Mouse (Mus musculus) forebrain, embryonic 10.5 days (tissue): ENCODE measurements around the gene Gjb4. TPM values are rescaled to one million over a fixed set of nuclear protein-coding genes. Genes with fewer than 3 reads are reported as not detected.

Experiments used
- DNase-seq: peaks from one replicate; pipeline ENCODE4 v3.0.0-alpha.2; 2017; ENCODE audit warnings: low spot score; ENCODE audit errors: extremely low spot score
- H3K27ac ChIP-seq: fragments of 300-500 bp; sonication (generic); 2 replicates; pipeline ENCODE4 v1.5.1; 2016; ENCODE audit warnings: mild to moderate bottlenecking
- H3K27me3 ChIP-seq: fragments of 300-500 bp; sonication (generic); 2 replicates; pipeline ENCODE4 v1.6.1; 2016; ENCODE audit warnings: mild to moderate bottlenecking; ENCODE audit not compliant: poor library complexity, severe bottlenecking
- H3K36me3 ChIP-seq: fragments of 300-500 bp; sonication (generic); replicated peaks from 2 replicates; pipeline ENCODE4 v1.6.1; 2016; ENCODE audit warnings: mild to moderate bottlenecking, moderate library complexity
- H3K4me1 ChIP-seq: fragments of 300-500 bp; sonication (generic); 2 replicates; pipeline ENCODE4 v1.6.1; 2016
- H3K4me3 ChIP-seq: fragments of 300-500 bp; sonication (generic); 2 replicates; pipeline ENCODE4 v1.5.1; 2016; ENCODE audit warnings: mild to moderate bottlenecking, moderate library complexity
- H3K9me3 ChIP-seq: fragments of 300-500 bp; sonication (generic); 2 replicates; pipeline ENCODE4 v1.6.1; 2016; ENCODE audit warnings: mild to moderate bottlenecking, moderate library complexity
- WGBS: fragments of 180-500 bp; shearing (Covaris S2); methylation state at CpG from one replicate; pipeline ENCODE4 v1.1.7; 2016; 5-methylcytosine and 5-hydroxymethylcytosine counted together
- polyA plus RNA-seq: library from polyadenylated mRNA; unstranded; fragments of >200 nt; fragmentation: Nextera tagmentation; extraction: Ambion mirVana; gene quantifications from 2 replicates; pipeline ENCODE4 v1.2.1, GENCODE M21; 2016

Gene Gjb4
- polyA plus RNA-seq, 1 experiment from 2014 or later = not detected

GRCm38 (mm10) chr4:127337668-127338067 lies 16.2 kb downstream of the Gjb4 start:
- Histone ChIP-seq H3K27me3 (peaks cover 12% of the 10 kb centered on the region), H3K27ac (no peak overlapping the region), H3K36me3 (no peaks in the 10 kb centered on the region), H3K9me3 (no peaks in the 10 kb centered on the region), H3K4me3 (no peak overlapping the region), H3K4me1 (peaks cover 8% of the 10 kb centered on the region)
- no peak for DNase-seq
- 87% methylated on average over 5 of the region's 5 CpGs for WGBS

GRCm38 (mm10) chr4:127334870-127335504 lies 18.9 kb downstream of the Gjb4 start:
- Histone ChIP-seq H3K4me3 (no peak overlapping the region), H3K27me3 (peaks cover 39% of the 10 kb centered on the region), H3K36me3 (no peaks in the 10 kb centered on the region), H3K9me3 (no peaks in the 10 kb centered on the region), H3K4me1 (peaks cover 27% of the 10 kb centered on the region), H3K27ac (no peak overlapping the region)
- 45% methylated on average over 5 of the region's 5 CpGs for WGBS
- DNase-seq = no peak

GRCm38 (mm10) chr4:127331171-127331570 lies 22.7 kb downstream of the Gjb4 start:
- Histone ChIP-seq H3K4me1 (peaks cover 39% of the 10 kb centered on the region), H3K27ac (no peak overlapping the region), H3K36me3 (no peaks in the 10 kb centered on the region), H3K4me3 (no peak overlapping the region; the same call in 1 of the 2 replicates), H3K9me3 (no peaks in the 10 kb centered on the region), H3K27me3 (peaks cover 74% of the 10 kb centered on the region)
- 19% methylated on average over 13 of the region's 13 CpGs for WGBS
- DNase-seq = no peak

GRCm38 (mm10) chr4:127330181-127331100 lies 23.4 kb downstream of the Gjb4 start, which contains the start of gene Gjb3:
Gene Gjb3 (minus strand): TSS chr4:127330844.
- H3K4me1 ChIP-seq = peaks cover 39% of the 10 kb centered on the region
- peaks cover 81% of the 10 kb centered on the region for H3K27me3 ChIP-seq
- H3K9me3 ChIP-seq = no peaks in the 10 kb centered on the region
- 2% methylated on average over 49 of the region's 49 CpGs for WGBS
- H3K27ac ChIP-seq = no peak within 1 kb of the TSS; the same call in 1 of the 2 replicates
- peak within 1 kb of the TSS; percentile 41 for H3K4me3 ChIP-seq
- no peaks in the 10 kb centered on the region for H3K36me3 ChIP-seq
- DNase-seq = no peak

GRCm38 (mm10) chr4:127329751-127330150 lies 24.1 kb downstream of the Gjb4 start:
- peak overlapping the region; percentile 41 for H3K4me3 ChIP-seq
- peaks cover 39% of the 10 kb centered on the region for H3K4me1 ChIP-seq
- WGBS = under 1% methylated on average over 13 of the region's 13 CpGs
- DNase-seq = no peak
- no peaks in the 10 kb centered on the region for H3K36me3 ChIP-seq
- no peak overlapping the region; the same call in 1 of the 2 replicates for H3K27ac ChIP-seq
- no peaks in the 10 kb centered on the region for H3K9me3 ChIP-seq
- peaks cover 88% of the 10 kb centered on the region for H3K27me3 ChIP-seq

GRCm38 (mm10) chr4:127329046-127329445 lies 24.8 kb downstream of the Gjb4 start:
- DNase-seq = no peak
- Histone ChIP-seq H3K4me1 (peaks cover 36% of the 10 kb centered on the region), H3K27me3 (peaks cover 86% of the 10 kb centered on the region), H3K4me3 (no peak overlapping the region), H3K27ac (no peak overlapping the region; the same call in 1 of the 2 replicates), H3K36me3 (no peaks in the 10 kb centered on the region), H3K9me3 (no peaks in the 10 kb centered on the region)
- WGBS = 16% methylated on average over 3 of the region's 3 CpGs

- WGBS = 72% methylated on average over 7 of the region's 7 CpGs
- Histone ChIP-seq H3K9me3 (no peaks in the 10 kb centered on the region), H3K27me3 (peaks cover 86% of the 10 kb centered on the region), H3K4me3 (no peak overlapping the region), H3K36me3 (no peaks in the 10 kb centered on the region), H3K4me1 (peaks cover 33% of the 10 kb centered on the region), H3K27ac (no peak overlapping the region)
- no peak for DNase-seq
These were observed 25.5 kb downstream of the Gjb4 start for GRCm38 (mm10) chr4:127328378-127328777.

- H3K27me3 ChIP-seq = peaks cover 81% of the 10 kb centered on the region
- peaks cover 31% of the 10 kb centered on the region for H3K4me1 ChIP-seq
- H3K36me3 ChIP-seq = no peaks in the 10 kb centered on the region
- no peak overlapping the region for H3K4me3 ChIP-seq
- no peak overlapping the region for H3K27ac ChIP-seq
- WGBS = 79% methylated on average over 6 of the region's 6 CpGs
- DNase-seq = no peak
- H3K9me3 ChIP-seq = no peaks in the 10 kb centered on the region
These were observed 26.1 kb downstream of the Gjb4 start for GRCm38 (mm10) chr4:127327749-127328148.

GRCm38 (mm10) chr4:127327258-127327657 lies 26.6 kb downstream of the Gjb4 start:
- no peaks in the 10 kb centered on the region for H3K36me3 ChIP-seq
- H3K27me3 ChIP-seq = peaks cover 76% of the 10 kb centered on the region
- no peak overlapping the region for H3K4me3 ChIP-seq
- H3K9me3 ChIP-seq = no peaks in the 10 kb centered on the region
- no peak overlapping the region for H3K27ac ChIP-seq
- DNase-seq = no peak
- whole genome bisulfite sequencing = 76% methylated on average over 7 of the region's 7 CpGs
- peaks cover 28% of the 10 kb centered on the region for H3K4me1 ChIP-seq

GRCm38 (mm10) chr4:127325276-127325675 lies 28.6 kb downstream of the Gjb4 start:
- no peak for DNase-seq
- H3K4me1 ChIP-seq = peaks cover 15% of the 10 kb centered on the region
- H3K4me3 ChIP-seq = no peak overlapping the region
- no peak overlapping the region for H3K27ac ChIP-seq
- H3K9me3 ChIP-seq = no peaks in the 10 kb centered on the region
- H3K27me3 ChIP-seq = peaks cover 56% of the 10 kb centered on the region
- no peaks in the 10 kb centered on the region for H3K36me3 ChIP-seq
- WGBS = 89% methylated on average over 5 of the region's 5 CpGs

GRCm38 (mm10) chr4:127324759-127325158 lies 29.1 kb downstream of the Gjb4 start:
- WGBS = 7% methylated on average over 6 of the region's 6 CpGs

GRCm38 (mm10) chr4:127324296-127324695 lies 29.6 kb downstream of the Gjb4 start:
- H3K36me3 ChIP-seq = no peaks in the 10 kb centered on the region
- 78% methylated on average over 10 of the region's 10 CpGs for WGBS

More at GRCm38 (mm10) chr4:127324759-127325158, 29.1 kb downstream of the Gjb4 start:
- Histone ChIP-seq H3K36me3 (no peaks in the 10 kb centered on the region), H3K27me3 (peaks cover 51% of the 10 kb centered on the region), H3K9me3 (no peaks in the 10 kb centered on the region), H3K4me1 (peaks cover 10% of the 10 kb centered on the region), H3K27ac (no peak overlapping the region), H3K4me3 (no peak overlapping the region)
- DNase-seq = peak; percentile 84

GRCm38 (mm10) chr4:127323651-127324050 lies 30.2 kb downstream of the Gjb4 start:
- no peak overlapping the region for H3K4me3 ChIP-seq
- H3K9me3 ChIP-seq = no peaks in the 10 kb centered on the region
- DNase-seq = no peak
- no peak overlapping the region for H3K27ac ChIP-seq
- peaks cover 40% of the 10 kb centered on the region for H3K27me3 ChIP-seq
- no peaks in the 10 kb centered on the region for H3K36me3 ChIP-seq
- no peaks in the 10 kb centered on the region; the same call in 1 of the 2 replicates for H3K4me1 ChIP-seq
- WGBS = 87% methylated on average over 3 of the region's 3 CpGs

More at GRCm38 (mm10) chr4:127324296-127324695, 29.6 kb downstream of the Gjb4 start:
- no peak for DNase-seq
- peaks cover 46% of the 10 kb centered on the region for H3K27me3 ChIP-seq
- no peaks in the 10 kb centered on the region for H3K9me3 ChIP-seq
- peaks cover 5% of the 10 kb centered on the region for H3K4me1 ChIP-seq
- H3K27ac ChIP-seq = no peak overlapping the region
- no peak overlapping the region for H3K4me3 ChIP-seq
